Mouse (Mus musculus): ENCODE data around the gene Gpr174. TPM values are rescaled to one million over a fixed set of nuclear protein-coding genes. Genes with fewer than 3 reads are reported as not detected.

The Gpr174 gene
- polyA plus RNA-seq (2011; ENCODE audit: insufficient read depth, insufficient read length, low read depth, missing spikeins) = not detected in 2 replicates

DNA sequence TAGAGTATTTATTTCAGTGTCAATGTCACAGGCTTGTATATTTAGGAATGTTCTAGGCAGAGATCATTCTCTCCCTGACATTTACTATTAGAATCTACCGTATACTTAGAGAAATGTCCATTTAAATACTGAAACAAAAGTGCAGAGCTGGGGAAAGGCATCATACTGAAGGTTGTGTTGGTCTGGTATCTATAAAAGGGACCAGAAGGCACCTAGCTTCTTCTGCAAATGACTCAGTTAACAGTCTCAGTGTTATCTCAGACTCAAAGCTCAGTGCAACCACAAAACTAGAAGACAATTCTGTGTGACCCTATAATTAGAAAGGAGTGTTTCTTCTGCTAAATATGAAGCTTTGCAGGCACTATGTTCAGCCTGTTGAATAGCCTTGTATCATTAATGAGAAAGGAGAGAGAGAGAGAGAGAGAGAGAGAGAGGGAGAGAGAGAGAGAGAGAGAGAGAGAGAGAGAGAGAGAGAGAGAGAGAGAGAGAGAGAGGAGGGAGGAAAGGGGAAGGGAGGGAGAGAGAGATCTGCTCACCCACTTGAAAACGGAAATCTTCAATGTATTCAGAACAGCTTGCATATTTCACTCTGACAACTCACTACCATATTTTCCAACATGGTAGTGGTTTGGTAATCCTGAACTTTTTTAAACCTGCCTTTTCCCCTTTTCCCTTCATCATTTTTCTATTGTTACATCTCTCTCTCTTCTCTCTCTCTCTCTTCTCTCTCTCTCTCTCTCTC lies at the start of gene Gpr174:
Gene Gpr174 (plus strand): TSS at position 393 of the 742 bp plus-strand sequence.
- Histone ChIP-seq H3K36me3 (ENCODE audit: control insufficient read depth, insufficient read depth, low read length, poor library complexity, severe bottlenecking) (no peaks in the 10 kb centered on the region), H3K9me3 (replicated peaks; ENCODE audit: control insufficient read depth, insufficient read depth, low read length, poor library complexity, severe bottlenecking) (no peaks in the 10 kb centered on the region), H3K4me1 (ENCODE audit: control insufficient read depth, insufficient read depth, low read length) (no peaks in the 10 kb centered on the region), H3K4me3 (ENCODE audit: low read depth, low read length) (no peak within 1 kb of the TSS), H3K27me3 (ENCODE audit: control insufficient read depth, insufficient read depth, low read length, poor library complexity, severe bottlenecking) (no peaks in the 10 kb centered on the region), H3K9ac (ENCODE audit: low read depth, poor library complexity, severe bottlenecking) (no peak within 1 kb of the TSS), H3K27ac (ENCODE audit: insufficient read depth, low read length) (no peak within 1 kb of the TSS)
- no peak for TF ChIP-seq POLR2A (IDR thresholded peaks at IDR 0.05; ENCODE audit: insufficient read depth, low read length)
- TF ChIP-seq CTCF (IDR thresholded peaks at IDR 0.05; ENCODE audit: low read depth, low read length) = no peak
- no peak for TF ChIP-seq EP300 (IDR thresholded peaks at IDR 0.05; ENCODE audit: insufficient read depth, low read depth, low read length)

DNA sequence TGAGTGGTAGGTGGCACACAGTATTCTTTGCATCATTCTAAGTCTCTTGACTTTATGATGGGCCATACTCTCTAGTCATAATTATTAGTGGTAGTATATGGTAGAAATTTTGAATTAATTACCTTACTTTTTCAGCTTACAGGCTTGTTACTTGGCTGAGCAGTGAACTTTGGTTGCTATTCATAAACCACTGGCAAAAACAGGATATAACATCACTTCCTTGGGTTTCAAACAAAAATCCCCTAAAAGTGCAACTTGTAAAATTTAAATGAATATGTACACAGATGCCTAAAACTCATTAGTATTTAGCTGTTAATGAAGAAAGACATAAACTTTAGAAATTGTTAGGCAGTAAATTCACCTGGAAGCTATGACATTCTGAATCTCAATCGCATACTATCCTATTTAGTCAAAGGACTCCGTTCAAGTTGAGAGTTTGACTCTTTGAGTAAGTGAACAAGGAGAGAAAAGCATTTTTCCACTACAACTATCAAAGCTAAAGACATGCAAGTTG lies 38.0 kb upstream of the Gpr174 start:
- no peaks in the 10 kb centered on the region for H3K36me3 ChIP-seq (ENCODE audit: control insufficient read depth, insufficient read depth, low read length, poor library complexity, severe bottlenecking)
- no peak overlapping the region for H3K9ac ChIP-seq (ENCODE audit: low read depth, poor library complexity, severe bottlenecking)
- no peak overlapping the region for H3K4me3 ChIP-seq (ENCODE audit: low read depth, low read length)
- H3K9me3 ChIP-seq (replicated peaks; ENCODE audit: control insufficient read depth, insufficient read depth, low read length, poor library complexity, severe bottlenecking) = no peaks in the 10 kb centered on the region
- H3K4me1 ChIP-seq (ENCODE audit: control insufficient read depth, insufficient read depth, low read length) = no peaks in the 10 kb centered on the region
- no peak overlapping the region for H3K27ac ChIP-seq (ENCODE audit: insufficient read depth, low read length)
- H3K27me3 ChIP-seq (ENCODE audit: control insufficient read depth, insufficient read depth, low read length, poor library complexity, severe bottlenecking) = no peaks in the 10 kb centered on the region
- no peak for TF ChIP-seq CTCF (IDR thresholded peaks at IDR 0.05; ENCODE audit: low read depth, low read length)
- TF ChIP-seq POLR2A (IDR thresholded peaks at IDR 0.05; ENCODE audit: insufficient read depth, low read length) = no peak
- TF ChIP-seq EP300 (IDR thresholded peaks at IDR 0.05; ENCODE audit: insufficient read depth, low read depth, low read length) = no peak

DNA sequence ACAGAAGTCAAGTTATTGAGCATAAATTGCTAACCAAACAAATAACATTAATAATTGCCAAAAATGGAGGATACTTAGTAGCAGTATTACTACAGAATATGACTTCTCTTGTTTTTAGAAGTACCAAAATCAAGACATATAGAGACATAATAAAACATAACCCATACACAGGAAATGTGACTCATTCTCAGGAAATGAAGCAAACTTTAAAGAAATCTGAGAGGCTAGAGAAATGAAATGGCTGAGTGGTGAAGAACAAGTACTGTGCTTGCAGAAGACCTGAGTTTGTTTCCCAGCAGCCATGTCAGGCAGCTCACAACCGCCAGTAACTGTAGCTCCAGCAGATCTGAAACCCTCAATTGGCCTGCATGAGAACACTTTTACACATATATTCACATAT lies 30.8 kb upstream of the Gpr174 start:
- Histone ChIP-seq H3K4me1 (ENCODE audit: control insufficient read depth, insufficient read depth, low read length) (no peaks in the 10 kb centered on the region), H3K4me3 (ENCODE audit: low read depth, low read length) (no peak overlapping the region), H3K9me3 (replicated peaks; ENCODE audit: control insufficient read depth, insufficient read depth, low read length, poor library complexity, severe bottlenecking) (no peaks in the 10 kb centered on the region), H3K27me3 (ENCODE audit: control insufficient read depth, insufficient read depth, low read length, poor library complexity, severe bottlenecking) (no peaks in the 10 kb centered on the region), H3K27ac (ENCODE audit: insufficient read depth, low read length) (no peak overlapping the region), H3K9ac (ENCODE audit: low read depth, poor library complexity, severe bottlenecking) (no peak overlapping the region), H3K36me3 (ENCODE audit: control insufficient read depth, insufficient read depth, low read length, poor library complexity, severe bottlenecking) (no peaks in the 10 kb centered on the region)
- TF ChIP-seq EP300 (IDR thresholded peaks at IDR 0.05; ENCODE audit: insufficient read depth, low read depth, low read length) = no peak
- no peak for TF ChIP-seq CTCF (IDR thresholded peaks at IDR 0.05; ENCODE audit: low read depth, low read length)
- no peak for TF ChIP-seq POLR2A (IDR thresholded peaks at IDR 0.05; ENCODE audit: insufficient read depth, low read length)

DNA sequence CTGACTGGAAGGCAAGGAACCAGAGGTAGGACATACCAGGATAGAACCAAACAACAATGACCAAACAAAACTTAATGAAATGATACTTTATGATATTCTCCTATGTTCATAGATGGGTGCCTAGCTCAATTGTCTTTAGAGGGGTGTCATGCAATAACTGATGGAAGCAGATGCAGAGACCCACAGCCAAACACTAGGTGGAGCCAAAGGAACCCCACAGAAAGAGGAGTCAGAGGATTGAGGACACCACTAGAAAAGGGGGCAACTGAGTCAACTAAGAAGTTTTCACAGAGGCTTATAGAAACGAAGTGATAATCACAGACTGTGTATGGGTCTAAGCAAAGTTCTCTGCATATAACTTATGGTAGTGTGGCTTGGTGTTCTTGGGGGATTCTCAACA lies 24.5 kb upstream of the Gpr174 start:
- TF ChIP-seq POLR2A (IDR thresholded peaks at IDR 0.05; ENCODE audit: insufficient read depth, low read length) = no peak
- TF ChIP-seq EP300 (IDR thresholded peaks at IDR 0.05; ENCODE audit: insufficient read depth, low read depth, low read length) = no peak
- no peak for TF ChIP-seq CTCF (IDR thresholded peaks at IDR 0.05; ENCODE audit: low read depth, low read length)
- H3K27ac ChIP-seq (ENCODE audit: insufficient read depth, low read length) = no peak overlapping the region
- no peak overlapping the region for H3K9ac ChIP-seq (ENCODE audit: low read depth, poor library complexity, severe bottlenecking)
- no peak overlapping the region for H3K4me3 ChIP-seq (ENCODE audit: low read depth, low read length)
- H3K36me3 ChIP-seq (ENCODE audit: control insufficient read depth, insufficient read depth, low read length, poor library complexity, severe bottlenecking) = no peaks in the 10 kb centered on the region
- no peaks in the 10 kb centered on the region for H3K27me3 ChIP-seq (ENCODE audit: control insufficient read depth, insufficient read depth, low read length, poor library complexity, severe bottlenecking)
- no peaks in the 10 kb centered on the region for H3K9me3 ChIP-seq (replicated peaks; ENCODE audit: control insufficient read depth, insufficient read depth, low read length, poor library complexity, severe bottlenecking)
- no peaks in the 10 kb centered on the region for H3K4me1 ChIP-seq (ENCODE audit: control insufficient read depth, insufficient read depth, low read length)

DNA sequence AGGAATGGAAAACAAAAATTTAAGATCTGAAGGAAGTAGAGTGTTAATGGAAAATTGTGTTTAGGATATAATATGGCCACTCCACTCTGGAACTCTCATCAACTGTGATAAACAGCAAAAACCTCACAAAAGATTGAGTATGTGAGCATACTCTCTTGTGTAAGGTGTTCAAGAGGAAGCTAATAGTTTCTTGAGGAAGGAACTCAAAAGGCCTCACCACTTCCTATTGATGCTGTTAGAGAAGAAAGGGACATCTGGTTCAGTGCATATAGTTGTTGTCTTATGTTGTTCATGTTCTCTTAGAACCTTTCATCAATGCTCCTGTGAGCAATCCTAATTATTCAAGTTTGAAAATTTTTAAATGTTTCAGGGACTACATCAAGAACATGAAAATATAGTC lies 21.0 kb upstream of the Gpr174 start:
- no peaks in the 10 kb centered on the region for H3K36me3 ChIP-seq (ENCODE audit: control insufficient read depth, insufficient read depth, low read length, poor library complexity, severe bottlenecking)
- H3K27me3 ChIP-seq (ENCODE audit: control insufficient read depth, insufficient read depth, low read length, poor library complexity, severe bottlenecking) = no peaks in the 10 kb centered on the region
- no peak overlapping the region for H3K27ac ChIP-seq (ENCODE audit: insufficient read depth, low read length)
- H3K4me3 ChIP-seq (ENCODE audit: low read depth, low read length) = no peak overlapping the region
- TF ChIP-seq CTCF (IDR thresholded peaks at IDR 0.05; ENCODE audit: low read depth, low read length) (no peak), POLR2A (IDR thresholded peaks at IDR 0.05; ENCODE audit: insufficient read depth, low read length) (no peak), EP300 (IDR thresholded peaks at IDR 0.05; ENCODE audit: insufficient read depth, low read depth, low read length) (no peak)
- no peaks in the 10 kb centered on the region for H3K9me3 ChIP-seq (replicated peaks; ENCODE audit: control insufficient read depth, insufficient read depth, low read length, poor library complexity, severe bottlenecking)
- no peaks in the 10 kb centered on the region for H3K4me1 ChIP-seq (ENCODE audit: control insufficient read depth, insufficient read depth, low read length)
- no peak overlapping the region for H3K9ac ChIP-seq (ENCODE audit: low read depth, poor library complexity, severe bottlenecking)

DNA sequence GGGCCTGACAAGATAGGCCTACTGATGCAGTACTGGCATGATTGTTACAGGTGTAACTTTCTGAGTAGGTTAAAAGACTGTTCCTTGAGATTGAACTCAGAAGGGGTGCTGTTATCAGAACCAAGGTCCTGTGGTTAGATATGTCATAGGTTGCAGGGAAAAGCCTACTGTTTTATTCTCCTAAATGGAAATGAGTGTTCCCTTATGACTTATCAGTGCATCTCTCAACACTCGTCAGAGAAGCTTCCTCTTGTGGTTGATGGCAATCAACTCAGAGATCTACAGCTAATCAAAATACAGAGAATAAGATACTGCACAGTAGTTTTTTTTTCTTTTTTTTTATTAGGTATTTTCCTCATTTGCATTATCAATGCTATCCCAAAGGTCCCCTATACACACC lies 19.2 kb upstream of the Gpr174 start:
- no peaks in the 10 kb centered on the region for H3K27me3 ChIP-seq (ENCODE audit: control insufficient read depth, insufficient read depth, low read length, poor library complexity, severe bottlenecking)
- no peak overlapping the region for H3K9ac ChIP-seq (ENCODE audit: low read depth, poor library complexity, severe bottlenecking)
- no peaks in the 10 kb centered on the region for H3K36me3 ChIP-seq (ENCODE audit: control insufficient read depth, insufficient read depth, low read length, poor library complexity, severe bottlenecking)
- no peaks in the 10 kb centered on the region for H3K9me3 ChIP-seq (replicated peaks; ENCODE audit: control insufficient read depth, insufficient read depth, low read length, poor library complexity, severe bottlenecking)
- H3K4me1 ChIP-seq (ENCODE audit: control insufficient read depth, insufficient read depth, low read length) = no peaks in the 10 kb centered on the region
- no peak overlapping the region for H3K27ac ChIP-seq (ENCODE audit: insufficient read depth, low read length)
- TF ChIP-seq POLR2A (IDR thresholded peaks at IDR 0.05; ENCODE audit: insufficient read depth, low read length) (no peak), CTCF (IDR thresholded peaks at IDR 0.05; ENCODE audit: low read depth, low read length) (no peak), EP300 (IDR thresholded peaks at IDR 0.05; ENCODE audit: insufficient read depth, low read depth, low read length) (no peak)
- no peak overlapping the region for H3K4me3 ChIP-seq (ENCODE audit: low read depth, low read length)
